In the genomic region with DNA sequence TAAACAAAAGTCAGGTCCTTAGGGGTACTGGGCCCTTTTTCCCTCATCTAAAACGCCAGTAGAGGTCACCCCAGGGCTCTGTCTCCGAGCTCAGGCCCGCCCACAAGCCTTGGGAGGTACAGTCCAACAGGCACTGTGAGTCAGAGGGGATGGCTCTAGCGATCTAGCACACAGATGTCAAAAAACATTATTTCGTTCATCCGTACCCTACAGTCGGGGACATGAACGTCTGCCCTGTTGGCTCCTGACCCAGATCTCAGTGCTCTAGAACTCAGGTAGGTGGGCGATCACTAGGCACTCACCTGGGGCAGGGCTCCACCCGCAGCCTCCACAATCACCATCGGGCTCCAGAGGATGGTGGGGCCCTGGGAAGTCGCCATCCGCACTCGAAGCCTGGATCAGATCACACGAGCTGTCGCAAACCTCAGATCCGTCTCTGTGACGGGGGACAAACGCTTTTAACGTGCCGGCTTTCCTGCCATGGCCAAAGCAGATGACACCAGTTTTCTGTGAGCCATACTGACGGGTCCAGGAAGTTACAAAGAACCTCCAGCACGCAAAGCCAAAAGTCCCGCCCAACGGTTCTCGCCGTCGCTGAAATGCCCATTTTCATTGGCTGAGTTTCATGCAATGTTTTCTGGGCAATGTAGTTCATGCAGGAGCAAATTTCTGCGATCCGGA, we compare ENCODE assay signal across 8 mouse cellular contexts. TPM values are rescaled to one million over a fixed set of nuclear protein-coding genes. Genes with fewer than 3 reads are reported as not detected.
DNase-seq lines count a peak whose midpoint lies in the region; ATAC-seq and TF ChIP-seq lines count a peak whose summit lies in the region.

A gene (minus strand): TSS at position 568 of the 681 bp plus-strand sequence.

- H3K27ac ChIP-seq in hindbrain, embryonic 13.5 days: peak within 1 kb of the TSS; percentile 63

- peaks cover 34% of the 10 kb centered on the region for H3K36me3 ChIP-seq in hindbrain, embryonic 13.5 days

- no peaks in the 10 kb centered on the region for H3K9me3 ChIP-seq in hindbrain, embryonic 13.5 days

- POLR2A ChIA-PET in Patski (lab: Charles Lee): no interaction called here

- H3K9ac ChIP-seq in hindbrain, embryonic 13.5 days: peak within 1 kb of the TSS; percentile 80

- no peaks in the 10 kb centered on the region for H3K27me3 ChIP-seq in Patski
- no peaks in the 10 kb centered on the region for H3K27me3 ChIP-seq in hindbrain, embryonic 13.5 days

- WGBS in hindbrain, embryonic 13.5 days: under 1% methylated on average over 30 of the region's 30 CpGs

- in situ Hi-C loops in Patski (cut with MboI; ENCODE audit: low pct_unique_long_range_greater_than_20kb): no loop called here

- TF ChIP-seq CTCF in Patski (IDR thresholded peaks at IDR 0.05): peak; percentile 77

- peak within 1 kb of the TSS; percentile 65 for H3K4me2 ChIP-seq in hindbrain, embryonic 13.5 days

- CTCF ChIA-PET in Patski (lab: Charles Lee): no interaction called here

- peak within 1 kb of the TSS; percentile 56 for H3K4me3 ChIP-seq in hindbrain, embryonic 13.5 days

- H3K4me1 ChIP-seq in hindbrain, embryonic 13.5 days (replicated peaks): peaks cover 11% of the 10 kb centered on the region

- peak; percentile 68 for DNase-seq in Patski (ENCODE audit: low read depth, low spot score)
- DNase-seq in cerebellum, postnatal 14 days: peak; percentile 84 to 90
- peak; percentile 74 to 87 for DNase-seq in frontal cortex, postnatal 14 days (ENCODE audit: low spot score in 2 of 2)
- DNase-seq in layer of hippocampus, postnatal 25 days (ENCODE audit: extremely low spot score in 1 of 2, low spot score in 1 of 2): peak; percentile 69 to 75
- DNase-seq in lung, postnatal 25 days (ENCODE audit: low spot score): peak; percentile 93
- DNase-seq in retina, embryonic 14.5 days (ENCODE audit: low spot score): peak; percentile 89
- DNase-seq in thymus, postnatal 4 days: peak; percentile 83

- peak; percentile 99 for ATAC-seq in Patski
- peak; percentile 92 for ATAC-seq in hindbrain, embryonic 13.5 days (ENCODE audit: low FRiP score)

RNA-seq across cellular contexts. Expression of the gene that starts here (rescaled TPM):
- polyA plus RNA-seq in Patski (2021): 11.2 TPM
- polyA plus RNA-seq in hindbrain, embryonic 13.5 days (2015; fragmentation: Nextera tagmentation; extraction: Ambion mirVana): 21.1 and 22.9 TPM in 2 replicates
- 10 to 100 TPM; 11.5 to 14.2 TPM for total RNA-seq in layer of hippocampus, postnatal 25 days (2021)

Comparison
In these comparisons a context has a peak if more than half of its experiments do, and no peak if none do; other contexts are left out.
1. Peak in every context shown above with its lines: DNase-seq, ATAC-seq, H3K4me3 ChIP-seq and H3K27ac ChIP-seq.